ENCODE assay signal across 16 mouse cellular contexts in the genomic region with DNA sequence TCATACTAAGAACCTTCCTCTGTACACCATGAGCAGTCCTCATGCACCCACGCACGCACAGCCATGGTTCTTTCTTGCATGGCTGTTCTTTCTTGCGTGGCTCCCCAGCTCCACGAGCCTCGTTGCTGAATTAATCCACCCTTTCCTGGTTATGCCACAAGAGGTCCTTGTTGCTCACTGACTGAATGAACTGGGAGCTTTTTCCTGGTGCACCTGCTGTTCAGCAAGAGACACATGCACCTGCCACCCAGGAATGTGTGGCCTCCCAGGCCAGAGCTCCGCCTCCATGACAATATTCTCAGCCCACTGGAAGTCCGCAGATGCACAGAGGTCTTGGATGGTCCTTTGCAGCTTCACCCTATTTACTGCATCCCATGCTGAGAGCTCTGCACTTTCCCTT. TPM values are rescaled to one million over a fixed set of nuclear protein-coding genes. Genes with fewer than 3 reads are reported as not detected.
DNase-seq lines count a peak whose midpoint lies in the region; ATAC-seq lines count a peak whose summit lies in the region.
"Had no signal": no experiment of that assay in that cellular context is flagged by ENCODE, and none has a peak within 500 bp of the region (broad histone marks: within the 10 kb centered on the region; RNA-seq: fewer than 3 reads in every experiment).

No protein-coding gene starts in this region.

- 59% methylated on average over 7 of the region's 7 CpGs for WGBS in intestine, embryonic 16.5 days

- H3K36me3 ChIP-seq in intestine, embryonic 16.5 days (ENCODE audit: control insufficient read depth, insufficient read depth, low read length) = no peaks in the 10 kb centered on the region
- H3K36me3 ChIP-seq: G1E; stomach, embryonic 15.5 days had no signal

- DNase-seq in frontal cortex, postnatal 25 days (ENCODE audit: low spot score in 2 of 2) = no peak
- DNase-seq in left cerebral cortex, adult 18-20 months (ENCODE audit: low spot score in 2 of 2) = peak; percentile 10 to 13
- no peak for DNase-seq in left cerebral cortex, adult 8-10 months (ENCODE audit: low spot score in 2 of 2)
- DNase-seq in ES-CJ7 (ENCODE audit: low read depth, low spot score) = peak; percentile 25
- DNase-seq in left cerebral cortex, adult 9 months (ENCODE audit: low spot score in 2 of 2) = no peak
- DNase-seq: adrenal gland, postnatal 14 days; cerebellum, adult 18-20 months had no signal

- H3K4me2 ChIP-seq in intestine, embryonic 16.5 days (ENCODE audit: low read depth, low read length) = no peak overlapping the region
- H3K4me2 ChIP-seq: stomach, embryonic 15.5 days had no signal

- no peak overlapping the region for H3K4me3 ChIP-seq in intestine, embryonic 16.5 days (ENCODE audit: low read length)
- H3K4me3 ChIP-seq: megakaryocyte, embryonic 14.5 days; stomach, embryonic 15.5 days had no signal

- peaks cover 2% of the 10 kb centered on the region; the same call in 1 of the 2 replicates for H3K4me1 ChIP-seq in intestine, embryonic 16.5 days (ENCODE audit: control insufficient read depth, insufficient read depth, low read length)
- H3K4me1 ChIP-seq: stomach, embryonic 15.5 days had no signal

- peak; percentile 72 for ATAC-seq in frontal cortex, adult (ENCODE audit: low TSS enrichment)
- ATAC-seq in intestine, embryonic 16.5 days = peak; percentile 44; the same call in 1 of the 2 replicates

- H3K27ac ChIP-seq in intestine, embryonic 16.5 days (ENCODE audit: low read length) = no peak overlapping the region
- H3K27ac ChIP-seq: stomach, embryonic 15.5 days had no signal

- H3K27me3 ChIP-seq in intestine, embryonic 16.5 days (replicated peaks; ENCODE audit: control insufficient read depth, insufficient read depth, low read length) = no peaks in the 10 kb centered on the region
- H3K27me3 ChIP-seq: megakaryocyte, embryonic 14.5 days; stomach, embryonic 15.5 days had no signal

- no peaks in the 10 kb centered on the region for H3K9me3 ChIP-seq in intestine, embryonic 16.5 days (ENCODE audit: control insufficient read depth, low read length)
- H3K9me3 ChIP-seq: G1E; megakaryocyte, embryonic 14.5 days; stomach, embryonic 15.5 days had no signal

- H3K9ac ChIP-seq in intestine, embryonic 16.5 days (ENCODE audit: low read depth, low read length) = no peak overlapping the region
- H3K9ac ChIP-seq: stomach, embryonic 15.5 days had no signal

RNA-seq across cellular contexts. Expression of a gene that starts 35.2 kb away (rescaled TPM):
- not detected for total RNA-seq in left cerebral cortex, adult 18-20 months (2021)
- total RNA-seq in left cerebral cortex, adult 8-10 months (2022) = not detected
- polyA plus RNA-seq in intestine, embryonic 16.5 days (2015; fragmentation: Nextera tagmentation; extraction: Ambion mirVana) = not detected in 2 replicates
- total RNA-seq: adrenal gland, postnatal 14 days; G1E; gastrocnemius, adult 18-20 months had no signal
- polyA plus RNA-seq: G1E; kidney, embryonic 16.5 days; neural tube, embryonic 11.5 days; stomach, embryonic 15.5 days had no signal

RNA-seq across cellular contexts. Expression of a gene that starts 44.5 kb away (rescaled TPM):
- total RNA-seq in left cerebral cortex, adult 18-20 months (2021) = not detected
- total RNA-seq in left cerebral cortex, adult 8-10 months (2022) = not detected
- polyA plus RNA-seq in intestine, embryonic 16.5 days (2015; fragmentation: Nextera tagmentation; extraction: Ambion mirVana) = 0.20 TPM in 1 of 2 replicates, not detected in the other
- total RNA-seq: adrenal gland, postnatal 14 days; G1E; gastrocnemius, adult 18-20 months had no signal
- polyA plus RNA-seq: G1E; heart, embryonic 16.5 days; kidney, embryonic 16.5 days; stomach, embryonic 15.5 days had no signal

Comparison
In these comparisons a context has a peak if more than half of its experiments do, and no peak if none do; other contexts are left out.
1. DNase-seq: peak in left cerebral cortex, adult 18-20 months (2 of 2) and ES-CJ7 (single experiment); none in frontal cortex, postnatal 25 days (0 of 2), left cerebral cortex, adult 8-10 months (0 of 2) and left cerebral cortex, adult 9 months (0 of 2).